Mouse (Mus musculus): ENCODE measurements at regions not wholly inside any gene's neighbourhood (a gene's known extent, or its start where the extent isn't known, plus 50 kb on each side); places are given as distances from the start of the nearest gene placed in this dataset.
"Not testable (repeated sequence)": the region's sequence is repeated elsewhere in the genome, so short reads cannot be mapped to it uniquely, and the experiment has no call there.

- DNase-seq, result peak; percentile 20
Measured at GRCm38 (mm10) chr1:176683146-176683545, 130.7 kb downstream of the Cep170 start.

GRCm38 (mm10) chr1:176681971-176682370 lies 131.9 kb downstream of the Cep170 start:
- DNase-seq, result peak; percentile 78

GRCm38 (mm10) chr1:176675184-176675583 lies 138.7 kb downstream of the Cep170 start:
- no peak for DNase-seq

GRCm38 (mm10) chr1:176671081-176671480 lies 142.8 kb downstream of the Cep170 start:
- DNase-seq, result no peak

GRCm38 (mm10) chr1:176667552-176668306 lies 146.1 kb downstream of the Cep170 start:
- no peak for DNase-seq

- no peak for DNase-seq
Measured at GRCm38 (mm10) chr1:176660286-176660685, 153.6 kb downstream of the Cep170 start.

- DNase-seq, result no peak
Measured at GRCm38 (mm10) chr1:176658639-176659038, 155.2 kb downstream of the Cep170 start.

GRCm38 (mm10) chr1:176655487-176656333 lies 158.2 kb downstream of the Cep170 start:
- DNase-seq, result peak; percentile 46

GRCm38 (mm10) chr1:176644248-176644647 lies 169.6 kb downstream of the Cep170 start:
- DNase-seq, result no peak

- DNase-seq, result no peak
Measured at GRCm38 (mm10) chr1:176623171-176623570, 190.7 kb downstream of the Cep170 start.

- no peak for DNase-seq
Measured at GRCm38 (mm10) chr1:176622213-176622612, 191.7 kb downstream of the Cep170 start.

- no peak for DNase-seq
Measured at GRCm38 (mm10) chr1:176621285-176621684, 192.6 kb downstream of the Cep170 start.

GRCm38 (mm10) chr1:176618896-176619295 lies 195.0 kb downstream of the Cep170 start:
- DNase-seq, result no peak

GRCm38 (mm10) chr1:176615673-176616072 lies 198.2 kb downstream of the Cep170 start:
- no peak for DNase-seq

GRCm38 (mm10) chr1:176594312-176594711 lies 219.6 kb downstream of the Cep170 start:
- DNase-seq, result no peak

- DNase-seq, result no peak
Measured at GRCm38 (mm10) chr1:176588144-176588543, 225.7 kb downstream of the Cep170 start.

- DNase-seq, result no peak
Measured at GRCm38 (mm10) chr1:176573703-176574102, 240.2 kb downstream of the Cep170 start.

- no peak for DNase-seq
Measured at GRCm38 (mm10) chr1:176558457-176559415, 255.1 kb downstream of the Cep170 start.

GRCm38 (mm10) chr1:176534417-176534816 lies 259.3 kb upstream of the Pld5 start:
- DNase-seq, result no peak

GRCm38 (mm10) chr1:176529037-176529436 lies 253.9 kb upstream of the Pld5 start:
- no peak for DNase-seq

GRCm38 (mm10) chr1:176511467-176511866 lies 236.4 kb upstream of the Pld5 start:
- no peak for DNase-seq

GRCm38 (mm10) chr1:176505441-176505840 lies 230.3 kb upstream of the Pld5 start:
- no peak for DNase-seq

GRCm38 (mm10) chr1:176504731-176505130 lies 229.6 kb upstream of the Pld5 start:
- not testable (repeated sequence) for DNase-seq
